Mouse (Mus musculus) heart, adult 9 months (tissue): ENCODE results near the gene Tob2.

ENCODE experiments used
- DNase-seq, 2 experiments: peaks; one replicate each; pipeline ENCODE4 v3.0.0; 2022; ENCODE audit warnings: low spot score in 2 of 2

Gene Tob2

DNA sequence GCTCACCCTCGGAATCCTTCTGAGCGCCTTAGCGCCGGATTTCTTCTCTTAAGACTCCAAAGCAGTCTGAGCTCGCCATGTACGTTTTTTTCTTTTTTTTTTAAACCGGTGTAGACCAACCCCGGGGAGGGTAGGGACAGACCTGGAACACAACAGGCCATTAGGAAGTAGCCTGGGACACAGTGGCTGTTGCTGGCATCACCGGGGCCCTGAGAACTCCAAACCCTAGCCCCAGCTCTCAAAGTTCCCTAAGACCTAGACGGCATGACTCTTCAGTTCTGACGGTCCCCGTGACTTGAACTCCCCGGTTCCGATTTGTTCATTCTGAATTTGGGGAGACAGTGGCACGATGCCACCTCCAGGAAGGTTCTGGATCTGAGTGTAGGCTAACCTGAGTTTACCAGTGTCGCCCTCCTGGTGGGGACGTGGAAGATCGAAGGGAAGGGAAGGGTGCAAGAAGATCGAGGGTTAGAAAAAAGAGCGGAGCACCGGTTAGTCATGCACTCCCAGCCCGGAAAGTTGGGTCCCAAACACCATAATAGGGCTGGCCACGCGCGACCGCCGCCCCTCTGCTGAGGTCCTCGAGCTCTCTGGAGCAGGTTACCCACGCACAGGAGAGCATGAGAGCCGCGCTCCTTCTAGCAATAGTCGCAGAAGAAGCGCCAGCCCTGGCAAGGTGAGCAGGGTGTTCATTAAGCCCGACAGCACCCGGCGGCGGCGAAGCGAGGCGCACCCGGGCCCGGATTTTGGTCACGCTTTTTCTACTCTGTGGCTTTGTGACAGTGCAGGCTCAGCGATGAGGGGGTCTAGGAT, at the start of gene Tob2:
Gene Tob2 (minus strand): TSS at position 280 of the 813 bp plus-strand sequence.
- peak; percentile 74 to 77 for DNase-seq

DNA sequence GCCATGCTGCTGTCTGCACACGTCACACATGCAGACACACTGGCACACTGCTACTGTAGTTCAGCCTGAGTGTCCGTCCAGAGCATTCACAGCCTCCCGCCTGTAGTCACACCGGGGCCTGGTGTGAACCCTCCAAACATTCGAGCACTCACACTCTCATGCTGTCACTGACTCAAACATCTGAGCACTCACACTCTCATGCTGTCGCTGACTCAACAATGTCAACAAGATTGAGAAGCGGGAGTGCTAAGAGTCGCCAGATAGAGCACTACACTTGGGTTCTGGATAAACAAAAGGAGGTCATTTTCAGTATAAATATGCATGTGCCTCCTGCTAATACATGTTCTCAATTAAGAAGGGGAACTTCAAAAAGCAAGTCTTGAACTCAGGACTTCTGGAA, 49.4 kb upstream of the Tob2 start:
- no peak for DNase-seq

- peak in 1 of 2 experiments; percentile 36 for DNase-seq
Observed at GRCm38 (mm10) chr15:81904939-81905338, 46.3 kb upstream of the Tob2 start.

DNA sequence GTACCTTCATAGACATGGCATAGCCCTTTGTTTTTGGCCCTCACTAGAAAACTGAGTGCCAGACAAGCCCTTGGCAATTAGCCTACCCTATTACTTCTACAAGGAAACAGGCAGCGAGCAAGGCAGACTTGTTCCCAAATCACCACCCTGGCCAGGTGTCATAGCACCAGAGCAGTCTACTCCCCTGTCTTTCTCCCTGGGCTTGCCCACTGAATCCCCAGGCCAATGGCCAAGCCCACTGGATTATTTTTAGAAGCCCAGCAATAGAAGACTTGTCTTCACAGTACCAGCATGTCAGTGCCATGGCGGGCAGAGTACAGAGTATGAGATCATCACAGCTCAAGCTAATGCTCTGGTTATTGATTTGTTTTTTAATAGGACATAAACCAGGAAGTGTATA, 40.2 kb upstream of the Tob2 start:
- peak; percentile 36 to 38 for DNase-seq

DNA sequence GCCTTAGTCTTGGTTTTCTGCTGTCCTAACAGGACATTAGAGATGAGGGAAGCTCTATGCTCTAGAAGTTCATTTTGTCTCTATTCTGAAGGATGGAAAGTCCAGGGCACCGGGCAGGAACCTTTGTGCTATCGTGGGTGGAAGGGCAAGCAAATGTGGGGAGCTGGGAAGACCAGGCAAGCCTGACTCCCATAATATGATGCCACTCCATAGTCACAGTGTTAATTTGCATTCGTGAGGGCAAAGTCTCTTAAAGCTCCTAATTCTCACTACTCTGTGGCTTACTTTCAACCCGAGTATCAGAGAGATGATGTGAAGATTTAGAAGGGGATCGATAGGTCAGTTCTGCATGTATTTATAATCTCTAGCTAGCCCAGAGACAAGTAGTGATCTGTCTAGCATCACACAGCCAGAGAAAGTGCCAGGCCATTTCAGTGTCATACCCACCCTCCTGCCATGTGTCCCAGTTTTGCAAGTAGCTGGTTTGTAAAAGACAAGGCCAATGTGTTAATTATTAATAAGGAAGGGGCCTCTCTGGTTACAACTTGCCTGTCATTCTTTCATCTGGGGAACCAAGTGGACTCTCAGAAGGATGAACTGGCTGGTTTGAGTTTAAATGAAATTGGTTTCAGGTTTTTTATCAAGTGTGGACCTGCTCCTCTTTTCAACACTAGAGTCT, 39.1 kb upstream of the Tob2 start:
- DNase-seq: no peak

- no peak for DNase-seq
Observed at GRCm38 (mm10) chr15:81896407-81896806, 37.8 kb upstream of the Tob2 start.

DNA sequence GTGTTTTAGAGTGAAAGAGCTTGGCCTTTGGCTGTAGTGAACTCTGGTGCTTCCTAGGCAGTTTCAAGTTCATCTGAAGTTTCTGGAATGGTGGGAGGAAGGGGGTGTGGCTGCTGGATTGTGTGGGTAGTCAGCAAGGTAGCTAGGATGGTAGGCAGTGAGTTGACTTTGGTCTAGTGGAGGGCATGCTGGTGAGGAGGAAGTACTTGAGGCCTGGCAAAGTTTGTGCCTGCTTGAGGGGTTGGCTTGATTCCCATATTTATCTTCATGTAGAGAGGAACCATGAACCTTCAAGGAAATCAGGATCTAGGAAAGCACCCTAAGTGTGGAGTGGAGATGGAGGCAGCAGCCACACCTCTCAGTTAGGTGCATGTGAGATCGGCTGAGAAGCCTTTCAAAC, 35.4 kb upstream of the Tob2 start:
- no peak for DNase-seq

GRCm38 (mm10) chr15:81891822-81892580, 33.4 kb upstream of the Tob2 start:
- no peak for DNase-seq

GRCm38 (mm10) chr15:81891140-81891802, 32.7 kb upstream of the Tob2 start:
- DNase-seq: no peak

DNA sequence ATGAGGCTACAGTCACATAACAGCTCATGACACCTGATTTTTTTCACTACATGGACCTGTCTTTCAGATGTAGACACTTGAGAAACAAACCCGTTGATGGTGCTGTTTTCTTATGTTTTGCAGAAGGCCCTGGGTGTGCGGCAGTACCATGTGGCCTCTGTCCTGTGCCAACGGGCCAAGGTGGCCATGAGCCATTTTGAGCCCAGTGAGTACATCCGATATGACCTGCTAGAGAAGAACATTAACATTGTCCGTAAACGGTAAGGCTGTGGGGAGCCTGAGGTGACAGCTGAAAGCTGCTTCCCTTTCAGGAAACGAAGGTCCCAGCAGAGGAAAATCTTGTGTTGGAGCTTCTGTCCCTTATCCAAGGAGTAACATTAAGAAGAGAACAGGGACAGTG, 30.6 kb upstream of the Tob2 start:
- DNase-seq: peak; percentile 44 to 50

GRCm38 (mm10) chr15:81886795-81887550, 28.4 kb upstream of the Tob2 start:
- no peak for DNase-seq

DNA sequence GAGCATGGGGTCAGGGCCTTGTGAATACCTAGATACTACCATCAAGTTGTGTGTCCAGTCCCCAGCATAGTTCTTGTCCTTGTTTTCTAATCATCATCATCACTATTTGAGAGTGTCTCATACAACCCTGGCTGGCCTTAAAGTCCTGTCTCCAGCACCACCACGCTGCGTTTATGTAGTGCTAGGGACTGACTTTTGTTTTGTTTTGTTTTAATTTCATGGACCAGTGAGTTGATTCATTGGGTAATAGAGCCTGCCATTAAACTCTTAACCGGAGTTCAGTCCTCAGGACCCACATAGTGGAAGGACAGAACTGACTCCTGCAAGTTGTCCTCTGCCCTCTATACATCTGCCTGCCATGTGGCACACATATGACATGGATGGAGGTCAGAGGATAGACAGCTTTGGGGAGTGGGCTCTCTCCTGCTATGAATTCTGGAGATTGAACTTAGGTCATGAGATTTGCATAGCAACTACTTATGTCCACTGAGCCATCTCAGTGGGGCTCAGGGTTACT, 26.9 kb upstream of the Tob2 start:
- no peak for DNase-seq

- DNase-seq: no peak
Observed at GRCm38 (mm10) chr15:81882348-81882747, 23.8 kb upstream of the Tob2 start.

GRCm38 (mm10) chr15:81879531-81880401, 21.2 kb upstream of the Tob2 start:
- peak in 1 of 2 experiments; percentile 54 for DNase-seq

DNA sequence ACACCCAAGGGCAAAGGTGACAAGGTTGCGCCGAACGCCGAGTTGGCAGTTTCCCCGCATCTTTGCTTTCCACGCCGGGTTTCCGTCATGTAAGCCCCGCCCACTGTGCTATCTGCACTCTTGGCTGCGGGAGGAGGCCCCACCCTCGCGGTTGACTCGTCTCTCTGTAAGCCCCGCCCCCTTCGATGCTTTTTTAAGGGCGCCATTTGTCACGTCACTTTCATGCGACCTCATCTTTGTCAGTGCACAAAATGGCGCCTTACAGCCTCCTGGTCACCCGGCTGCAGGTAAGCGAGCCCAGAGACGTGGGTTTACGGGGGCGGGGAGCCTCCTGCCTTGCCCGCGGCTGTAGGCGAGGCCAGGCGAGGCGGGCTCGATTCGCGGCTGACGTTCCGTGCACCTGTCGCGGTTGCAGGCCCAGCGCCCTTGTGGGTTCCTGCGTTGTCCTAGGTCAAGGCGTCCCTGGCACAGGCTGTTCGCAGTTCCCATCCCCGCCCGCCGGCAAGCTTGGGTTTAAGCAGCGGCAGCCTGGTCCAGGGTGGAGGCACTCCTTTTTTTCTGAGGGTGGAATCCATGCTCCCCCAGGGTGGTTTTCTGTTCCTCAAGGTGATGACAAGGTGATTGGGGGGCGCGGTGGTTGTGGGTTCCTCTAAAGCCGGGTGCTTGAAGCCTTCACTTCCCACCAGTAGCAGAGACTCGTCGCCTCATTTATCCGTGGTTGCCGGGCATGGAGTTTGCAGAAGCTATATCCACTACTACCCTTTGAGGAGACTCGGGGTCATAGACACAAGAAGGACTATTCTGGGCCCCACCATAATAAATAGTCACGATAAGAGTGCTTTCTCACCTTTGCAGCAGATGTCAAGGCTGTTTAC, 13.9 kb upstream of the Tob2 start, which contains the start of gene Aco2:
Gene Aco2 (plus strand): TSS at position 48 of the 875 bp plus-strand sequence.
- DNase-seq: peak; percentile 98 to 99

DNA sequence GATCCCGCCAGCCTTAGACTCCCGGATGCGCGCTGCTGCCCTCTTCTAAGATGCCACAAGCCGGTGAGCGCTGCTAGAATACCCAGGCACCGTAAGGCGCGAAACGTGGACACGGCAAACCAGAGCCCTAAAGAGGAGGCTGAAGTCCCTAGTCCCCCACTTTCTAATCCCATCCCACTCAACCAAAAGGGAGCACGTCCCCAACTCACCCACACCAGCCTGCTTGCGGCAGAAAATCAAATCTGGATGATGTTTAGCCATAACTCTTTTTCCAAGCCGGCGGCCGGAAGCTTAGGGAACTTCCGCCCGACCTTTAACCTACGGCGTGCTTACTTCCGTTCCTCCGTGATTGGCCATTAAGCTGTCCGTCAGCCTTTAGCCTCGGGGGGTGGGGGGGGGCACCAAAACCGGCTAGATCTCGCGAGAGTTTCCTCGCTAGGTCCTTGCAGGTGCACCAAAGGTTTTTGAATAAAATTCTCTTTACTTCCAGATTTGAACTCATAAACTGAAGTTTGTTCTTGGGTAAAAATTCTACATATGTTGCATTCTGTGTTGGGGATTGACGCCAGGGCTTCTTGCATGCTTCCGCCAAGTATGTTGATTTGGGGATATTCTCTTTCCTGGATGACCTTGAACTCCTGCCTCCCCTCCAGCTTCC, 13.1 kb upstream of the Tob2 start, which contains the start of gene Phf5a:
Gene Phf5a (minus strand): TSS at position 308 of the 658 bp plus-strand sequence.
- DNase-seq: peak; percentile 84 to 88

DNA sequence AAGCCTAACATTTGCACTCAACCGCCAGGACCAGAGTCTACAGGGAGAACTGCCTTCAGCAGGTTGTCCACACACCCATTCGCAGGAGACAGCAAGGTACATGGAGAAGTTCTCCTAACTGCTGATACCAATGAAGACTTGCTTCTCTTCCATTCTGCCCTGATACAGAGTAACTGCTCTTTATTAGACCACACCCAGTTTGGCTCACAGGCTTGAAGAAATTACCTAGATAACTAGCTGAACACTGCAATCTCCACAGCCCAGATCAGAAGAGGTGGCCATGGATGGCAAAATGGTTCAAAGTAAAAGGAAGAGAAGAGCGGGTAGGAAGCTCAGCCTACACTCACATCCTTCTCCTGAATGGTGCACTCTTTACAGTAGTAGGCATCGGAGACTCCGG, 11.4 kb upstream of the Tob2 start:
- no peak for DNase-seq

- no peak for DNase-seq
Observed at GRCm38 (mm10) chr15:81864238-81864637, 5.6 kb upstream of the Tob2 start.
